Mouse (Mus musculus): ENCODE measurements around the gene Tpcn2.

DNA sequence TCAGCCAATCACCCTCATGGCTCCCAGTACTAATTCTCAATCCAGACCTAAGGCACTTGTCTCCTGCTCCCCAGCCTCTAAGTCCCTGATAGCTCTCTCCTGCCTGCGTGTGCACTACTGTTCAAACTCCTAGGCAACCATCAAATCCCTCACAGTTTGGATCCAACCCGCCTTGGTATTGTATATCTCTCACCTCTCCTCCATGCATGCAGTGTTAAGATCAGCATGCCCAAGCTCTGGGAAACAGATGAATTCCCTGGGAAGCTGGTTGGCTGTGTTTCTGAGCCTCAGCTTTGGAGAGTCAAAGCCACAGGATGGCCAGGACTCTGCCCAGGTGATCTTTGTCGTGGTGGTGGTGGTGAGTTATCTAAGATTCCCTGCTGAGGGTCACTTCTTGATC, 86.1 kb downstream of the Tpcn2 start:
- TF ChIP-seq GATA1 (IDR thresholded peaks at IDR 0.05; ENCODE audit: borderline replicate concordance, low read length): no peak
- no peak for TF ChIP-seq FLI1 (IDR thresholded peaks at IDR 0.05; ENCODE audit: low read length)

Data from megakaryocyte, embryonic 14.5 days (primary cell).